Mouse (Mus musculus) adrenal gland, postnatal 36 days (tissue): Measurements from ENCODE around the gene Atmin. TPM values are rescaled to one million over a fixed set of nuclear protein-coding genes. Genes with fewer than 3 reads are reported as not detected.

Experiments used
- DNase-seq, 2 experiments: peaks; one replicate each; pipeline ENCODE4 v3.0.0; 2021; ENCODE audit warnings: mixed read lengths in 1 of 2
- total RNA-seq, 2 experiments: library from RNA; stranded (reverse); gene quantifications; 2 replicates each; pipeline ENCODE4 v1.2.3; 2021

The Atmin gene
- total RNA-seq, 2 experiments from 2014 or later: 23.1 to 24.4 TPM

DNA sequence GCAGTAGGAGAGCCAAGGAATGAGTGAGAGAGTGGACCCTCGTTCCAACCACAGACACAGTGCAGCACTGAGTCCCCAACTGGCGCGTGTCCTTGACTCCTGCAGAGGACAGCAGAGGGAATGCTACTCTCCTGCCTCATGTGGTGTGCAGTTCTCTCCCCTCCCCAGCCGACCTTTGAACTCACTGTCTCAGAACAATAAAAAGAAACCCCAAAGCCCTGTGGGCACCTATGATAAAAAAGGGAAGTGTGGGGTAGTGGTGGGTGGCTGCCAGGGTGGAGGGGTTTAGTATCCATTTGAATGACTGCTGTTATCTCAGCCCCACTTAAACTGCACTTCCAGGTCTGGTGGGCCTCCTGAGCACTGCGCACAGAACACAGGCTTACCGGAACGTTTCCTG is 4.4 kb downstream of the Atmin start:
- DNase-seq: no peak

DNA sequence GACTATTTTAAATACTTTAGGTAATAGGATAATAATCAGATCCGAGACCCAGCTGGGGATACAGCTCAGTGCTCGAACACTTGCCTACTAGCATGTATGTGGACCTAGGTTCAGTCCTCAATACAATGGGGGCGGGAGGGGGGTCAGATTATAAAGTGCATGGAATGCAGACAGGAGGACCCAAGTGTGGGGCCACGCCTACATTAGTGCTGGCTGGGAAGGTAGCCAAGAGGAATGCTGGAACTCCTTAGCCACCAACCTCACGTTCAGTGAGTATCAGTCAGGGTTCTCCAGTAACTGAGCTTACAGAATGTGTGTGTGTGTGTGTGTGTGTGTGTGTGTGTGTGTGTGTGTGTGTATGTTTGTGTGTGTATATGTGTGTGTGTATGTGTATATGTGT is 8.2 kb downstream of the Atmin start:
- peak in 1 of 2 experiments; percentile 19 for DNase-seq

DNA sequence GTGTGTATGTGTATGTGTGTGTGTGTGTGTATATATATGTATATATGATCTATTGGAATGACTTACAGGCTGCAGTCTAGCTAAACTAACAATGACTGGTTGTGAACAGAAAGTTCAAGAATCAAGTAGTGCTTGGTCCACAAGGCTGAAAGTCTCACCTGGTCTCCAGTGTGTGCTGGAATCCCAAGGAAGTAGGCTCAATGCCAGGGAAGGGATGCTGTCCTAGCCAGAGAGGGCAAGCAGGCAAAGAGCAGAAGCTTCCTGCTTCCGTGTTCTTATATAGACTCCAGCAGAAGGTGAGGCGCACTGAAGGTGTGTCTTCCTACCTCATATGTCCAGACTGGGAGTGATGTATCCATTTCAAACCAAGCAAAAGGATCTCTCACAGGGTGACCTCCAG is 8.6 kb downstream of the Atmin start:
- no peak for DNase-seq

DNA sequence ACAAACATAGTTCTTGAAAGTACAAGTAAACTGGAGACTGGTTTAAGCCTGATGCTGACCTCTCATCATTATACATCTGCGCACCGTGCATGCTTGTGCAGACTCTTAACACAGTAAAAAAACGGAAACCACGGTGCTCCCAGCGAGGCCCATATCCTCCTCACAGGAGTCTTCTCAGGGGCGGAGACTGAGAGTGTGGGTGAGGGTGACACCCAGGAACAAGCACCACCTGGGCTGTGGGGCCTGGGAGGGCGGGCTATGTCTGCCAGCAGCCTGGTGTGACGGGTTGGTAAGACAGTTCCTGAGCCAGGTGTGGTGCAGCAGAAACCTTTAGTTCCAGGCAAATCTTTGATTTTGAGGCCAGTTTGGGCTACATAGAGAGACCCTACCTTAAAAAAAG is 9.2 kb downstream of the Atmin start:
- no peak for DNase-seq

DNA sequence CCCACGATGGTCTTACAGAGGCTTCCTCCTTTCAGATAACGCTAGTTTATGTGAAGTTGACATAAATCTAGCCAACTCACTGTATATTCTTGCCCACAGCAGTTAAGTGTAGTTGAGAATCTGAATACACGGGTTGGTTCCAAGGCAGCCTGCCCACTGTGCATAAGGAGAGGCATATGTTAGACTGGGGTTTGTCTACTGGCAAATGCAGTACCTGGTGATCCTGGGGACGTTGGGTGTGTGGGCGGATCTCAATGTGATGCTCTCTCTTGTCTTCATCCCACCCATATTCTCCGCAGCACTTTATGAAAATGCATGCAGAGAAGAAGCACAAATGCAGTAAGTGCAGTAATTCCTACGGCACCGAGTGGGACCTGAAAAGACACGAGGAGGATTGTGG is 11.2 kb downstream of the Atmin start:
- no peak for DNase-seq

DNA sequence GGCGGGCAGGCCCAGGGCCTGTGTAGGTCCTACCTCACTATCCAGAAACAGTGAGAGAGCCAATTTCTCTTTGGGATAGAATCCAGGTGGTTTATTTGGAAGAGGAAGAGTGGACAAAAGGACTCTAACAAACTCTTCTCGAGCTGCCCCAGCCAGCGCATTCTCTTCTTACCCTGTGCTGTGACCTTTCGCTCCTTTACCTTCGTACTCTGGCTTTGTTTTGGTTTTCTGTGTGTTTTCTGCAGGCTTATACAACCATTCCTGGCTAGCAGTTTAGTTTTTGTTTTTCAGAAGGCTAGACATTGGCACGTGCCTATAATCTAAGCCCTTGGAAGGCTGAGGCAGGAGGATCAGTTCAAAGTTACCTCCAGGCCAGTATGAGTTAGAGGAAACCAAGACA is 26.3 kb downstream of the Atmin start:
- no peak for DNase-seq

DNA sequence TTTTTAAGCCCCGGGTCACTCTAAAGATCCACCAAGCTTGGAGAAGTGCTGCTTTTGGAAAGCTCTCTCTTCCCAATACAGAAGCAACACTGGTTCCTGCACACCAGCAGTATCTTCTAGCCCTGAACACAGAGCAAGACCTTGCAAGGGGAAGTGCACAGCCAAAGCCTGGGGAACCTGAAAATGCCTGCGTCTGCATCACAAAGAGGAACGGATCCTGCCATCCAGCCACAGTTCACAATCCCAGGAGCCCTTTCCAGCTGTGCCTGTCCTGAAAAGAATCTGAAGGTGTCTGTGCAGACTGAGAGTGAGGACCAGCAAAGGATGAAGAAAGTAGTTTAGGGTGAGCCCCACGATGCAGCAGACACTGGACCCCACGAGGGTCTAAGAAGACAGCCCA is 31.9 kb downstream of the Atmin start:
- no peak for DNase-seq

DNA sequence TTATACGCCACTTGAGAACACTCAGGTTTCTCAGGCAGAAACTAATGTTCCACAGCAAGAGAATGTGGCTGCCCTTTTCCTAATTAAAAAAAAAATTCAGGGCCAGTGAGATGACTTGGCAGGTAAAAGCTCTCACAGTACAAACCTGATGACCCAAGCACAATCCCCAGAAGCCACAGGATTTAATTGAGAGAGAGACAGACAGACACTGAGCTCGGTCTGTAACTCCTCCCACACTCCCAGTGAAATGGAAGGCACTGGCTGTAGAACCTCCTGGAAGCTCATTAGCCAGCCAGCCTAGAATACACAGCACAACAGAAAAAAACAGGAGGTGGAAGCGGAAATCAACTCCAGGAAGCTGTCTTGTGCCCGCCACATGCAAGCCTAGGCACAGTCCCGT is 32.4 kb downstream of the Atmin start:
- DNase-seq: no peak

DNA sequence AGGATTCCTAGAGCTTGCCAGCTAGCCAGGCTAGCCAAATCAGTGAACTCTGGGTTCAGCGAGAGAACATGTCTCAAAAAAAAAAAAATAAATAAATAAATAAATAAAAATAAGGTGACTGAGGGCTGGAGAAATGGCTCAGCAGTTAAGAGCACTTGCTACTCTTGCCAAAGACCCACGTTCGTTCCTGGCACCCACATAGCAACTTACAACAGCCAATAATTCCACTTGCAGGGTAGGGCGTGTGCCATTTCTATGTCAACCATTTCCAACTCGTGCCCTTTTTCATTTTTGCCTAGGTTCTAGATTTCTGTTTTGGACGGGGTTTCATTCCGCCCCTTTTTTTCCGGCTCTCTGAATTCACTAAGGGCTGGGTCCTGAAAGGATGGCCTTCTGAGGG is 34.9 kb downstream of the Atmin start:
- no peak for DNase-seq

DNA sequence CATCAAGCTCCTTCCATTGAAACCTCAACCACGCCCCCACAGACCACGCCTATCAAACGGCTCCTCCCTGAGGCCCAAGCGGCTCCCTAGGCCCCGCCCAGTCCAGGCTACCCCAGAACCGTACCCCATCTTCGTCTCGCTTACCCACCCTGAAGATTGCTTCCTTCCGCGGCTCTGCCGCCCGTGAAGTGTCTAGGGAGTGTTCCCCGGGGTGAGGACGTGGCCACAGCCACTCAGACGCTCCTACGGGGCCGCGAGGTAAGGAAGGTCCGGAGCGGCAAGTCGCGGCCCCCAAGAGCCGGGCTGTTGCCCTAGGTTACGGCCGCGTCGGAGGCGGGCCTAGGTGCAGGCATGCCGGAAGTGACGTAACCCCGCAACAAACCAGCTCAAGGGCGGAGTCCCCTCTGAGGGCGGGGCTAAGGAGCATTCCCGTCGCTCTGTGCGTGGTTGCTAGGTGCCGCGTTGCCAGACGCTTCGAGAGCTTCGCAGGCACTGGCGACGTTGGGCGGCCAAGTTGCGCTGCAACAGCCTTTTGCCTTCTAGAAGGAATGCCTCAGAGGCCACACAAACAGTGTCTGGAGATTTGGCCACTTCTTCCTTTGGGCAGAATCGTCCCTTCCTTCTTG is 35.6 kb downstream of the Atmin start, which contains the start of gene 1700030J22Rik:
1700030J22Rik (minus strand) TSS at position 329 of the 626 bp plus-strand sequence.
- DNase-seq: peak; percentile 99

DNA sequence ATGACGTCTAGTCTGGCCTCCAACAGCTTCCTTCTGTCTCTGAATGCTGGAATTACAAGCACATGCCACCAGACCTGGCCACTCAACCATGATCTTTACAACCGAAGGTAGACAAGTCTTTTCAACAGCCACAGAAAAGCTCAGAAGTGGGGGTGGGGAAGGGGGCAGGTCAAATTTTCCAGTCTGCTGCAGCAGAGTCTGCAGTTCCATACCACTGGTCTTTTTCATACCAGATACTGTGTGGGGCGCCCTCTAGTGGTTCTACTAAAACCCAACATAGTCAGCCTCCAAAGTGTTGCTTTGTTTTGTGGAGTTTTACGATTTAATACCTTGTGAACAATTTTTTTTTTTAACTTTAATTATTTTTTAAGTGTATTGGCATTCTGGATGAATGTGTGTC is 36.9 kb downstream of the Atmin start:
- peak; percentile 47 to 72 for DNase-seq

DNA sequence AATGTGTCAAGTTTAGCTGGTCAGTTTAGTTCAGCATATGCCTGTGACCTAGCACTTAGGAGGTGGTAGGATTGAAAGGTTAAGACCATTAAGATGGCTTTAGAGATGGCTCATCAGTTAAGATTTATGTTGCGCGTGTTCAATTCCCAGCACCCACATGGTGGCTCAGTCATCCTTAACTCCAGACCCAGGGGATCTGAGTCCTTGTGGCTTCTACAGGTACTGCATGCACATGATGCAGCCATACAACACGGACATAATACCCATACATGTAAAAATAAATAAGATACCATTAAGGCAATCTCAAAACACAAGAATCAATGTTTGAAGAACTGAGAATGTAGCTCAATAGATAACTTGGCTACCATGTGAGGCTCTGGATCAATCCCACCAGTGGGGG is 46.6 kb downstream of the Atmin start:
- no peak for DNase-seq

DNA sequence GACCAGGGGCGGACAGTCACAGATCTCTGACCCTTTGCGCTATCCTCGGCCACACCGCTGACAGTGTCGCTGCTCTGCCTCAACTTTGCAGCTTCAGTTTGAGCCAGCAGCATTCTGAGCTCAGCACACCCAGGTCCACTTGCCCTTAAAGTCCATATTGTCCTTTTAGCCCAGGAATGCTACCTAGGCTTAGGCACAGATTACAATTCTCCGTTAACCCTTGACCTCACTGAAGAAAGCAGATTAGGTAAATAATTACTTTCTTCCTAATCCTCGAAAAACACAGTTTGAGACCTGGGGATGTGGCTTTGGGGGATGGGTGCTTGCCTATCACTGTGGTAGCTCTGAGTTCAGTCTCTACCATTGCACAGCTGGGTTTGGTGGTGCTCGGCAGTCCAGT is 48.0 kb downstream of the Atmin start:
- no peak for DNase-seq

DNA sequence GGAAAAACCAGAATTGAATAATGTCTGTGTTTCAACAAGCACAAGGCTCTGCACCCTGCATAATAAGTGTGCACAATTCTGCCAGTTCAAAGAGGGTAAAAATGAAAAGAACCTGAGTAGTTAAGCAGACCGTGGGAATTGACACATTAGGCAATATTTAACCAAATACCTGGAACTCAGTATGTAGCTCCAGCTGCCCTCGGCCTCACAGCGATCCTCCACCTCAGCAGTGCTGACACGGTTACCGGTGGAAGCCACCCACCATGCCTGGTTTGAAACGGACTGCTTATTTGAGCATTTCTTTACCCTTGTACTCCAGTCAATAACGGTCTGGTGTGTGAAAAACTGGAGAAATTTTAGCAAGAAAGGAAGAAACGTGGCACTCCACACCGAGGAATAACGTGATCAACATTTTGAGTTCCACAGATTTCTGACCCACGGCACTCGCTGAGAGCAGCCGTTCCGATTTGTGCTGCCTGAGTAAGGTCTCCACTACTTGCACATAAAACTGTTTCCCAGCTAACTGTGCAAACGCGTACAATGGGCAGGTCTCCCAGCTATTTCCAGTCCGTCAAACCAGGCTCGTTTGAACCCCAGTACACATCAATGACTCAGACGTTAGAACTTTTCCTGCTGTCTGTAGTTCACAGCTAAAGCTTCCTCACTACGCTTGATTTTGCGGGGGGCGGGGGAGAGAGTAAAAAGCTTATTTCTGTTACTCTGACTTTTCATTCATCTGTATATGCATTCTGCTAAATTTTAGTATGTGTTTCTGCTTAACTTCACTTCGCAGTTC is 49.2 kb downstream of the Atmin start:
- peak; percentile 37 to 39 for DNase-seq

DNA sequence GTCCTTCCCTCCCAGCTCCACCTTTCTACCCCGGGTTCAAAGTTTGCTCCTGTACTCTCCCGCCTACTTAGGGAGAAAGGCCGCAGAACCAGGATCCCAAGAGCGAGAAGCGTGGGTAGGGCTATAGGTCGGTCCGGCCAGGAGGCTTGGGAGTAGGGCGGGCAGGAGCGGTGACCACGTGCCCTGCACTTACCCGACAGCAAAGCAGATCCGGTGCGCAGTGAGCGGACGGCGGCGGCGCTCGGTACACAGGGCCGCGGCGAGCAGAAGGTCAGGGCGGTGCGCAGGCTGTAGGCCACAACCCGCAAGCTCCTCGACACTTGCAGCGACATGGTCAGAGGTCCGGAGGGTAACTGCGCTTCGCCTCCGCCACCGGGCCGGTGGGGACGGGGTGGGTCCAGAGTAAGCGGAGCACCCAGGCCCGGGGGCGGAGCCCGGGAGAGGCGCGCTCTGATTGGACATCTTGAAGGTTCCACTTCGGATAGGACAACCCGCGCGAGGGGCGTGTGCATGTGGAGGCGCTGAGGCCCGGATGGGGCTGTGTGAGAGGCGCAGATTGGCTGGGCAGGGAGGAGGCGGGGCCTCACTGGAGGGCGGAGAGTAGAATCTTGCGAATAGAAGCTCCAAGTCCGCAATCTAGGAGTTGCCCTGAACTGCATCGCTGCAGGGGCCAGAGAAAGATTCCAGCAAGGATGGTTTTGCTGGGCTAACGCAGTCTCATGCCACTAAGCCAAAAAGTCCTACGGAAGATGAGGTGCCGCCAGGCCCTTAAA is 50.1 kb downstream of the Atmin start, which contains the start of gene Gcsh:
Gcsh (minus strand) TSS at position 443 of the 773 bp plus-strand sequence.
- peak; percentile 100 for DNase-seq

DNA sequence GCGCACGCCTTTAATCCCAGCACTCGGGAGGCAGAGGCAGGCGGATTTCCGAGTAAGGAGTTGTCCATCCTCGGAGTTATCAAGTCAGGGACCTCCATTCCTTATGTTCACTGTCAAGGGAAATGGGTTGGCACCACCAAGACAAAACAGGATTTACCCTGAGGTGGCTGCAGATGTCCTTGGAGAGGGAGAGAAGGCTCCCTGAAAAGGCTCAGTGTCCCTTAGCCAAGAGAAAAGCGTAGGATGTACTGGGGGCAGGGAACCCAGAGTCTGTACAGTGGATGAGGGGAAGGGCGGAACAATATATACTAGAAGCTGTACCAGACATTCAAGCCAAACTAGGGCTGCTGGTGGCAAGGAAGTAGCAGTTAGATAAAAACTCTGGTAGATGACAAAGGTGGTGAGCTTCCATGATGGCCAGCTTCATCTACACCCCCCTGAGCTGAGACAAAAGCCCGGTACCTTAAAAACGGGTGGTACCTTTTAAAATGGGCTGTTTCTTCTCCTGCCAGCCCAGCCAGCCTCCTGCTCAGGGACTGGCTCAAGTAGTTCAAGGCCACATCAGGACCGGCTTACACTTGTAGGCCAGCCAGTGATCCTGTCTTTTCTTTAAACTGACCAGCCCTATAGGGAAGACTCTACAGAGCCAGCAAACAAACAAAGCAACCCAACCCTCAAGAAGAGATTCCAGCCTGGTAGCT is 51.0 kb downstream of the Atmin start:
- DNase-seq: no peak

Other genes starting within 250 kb of the Atmin start
- 10 to 100 TPM in 1 of 2 experiments, 1 to 10 TPM in 1; 7.3 to 10.3 TPM for gene Cdyl2, start 210.4 kb upstream of the Atmin start, total RNA-seq
- 10 to 100 TPM; 54.0 to 60.9 TPM for gene Cmc2, start 21.9 kb upstream of the Atmin start, total RNA-seq
- 1 to 10 TPM; 6.1 TPM for gene Cenpn, start 21.7 kb upstream of the Atmin start, total RNA-seq
- 1 to 10 TPM; 1.2 to 2.7 TPM for gene 1700030J22Rik, start 35.6 kb downstream of the Atmin start, total RNA-seq
- 100 to 1,000 TPM; 125 to 176 TPM for gene Gcsh, start 50.1 kb downstream of the Atmin start, total RNA-seq
- 1 to 10 TPM; 1.3 to 3.7 TPM for gene Pkd1l2, start 139.1 kb downstream of the Atmin start, total RNA-seq
- under 1 TPM; 0.30 to 0.79 TPM for gene Bco1, start 152.5 kb downstream of the Atmin start, total RNA-seq
- 10 to 100 TPM; 11.4 to 13.0 TPM for gene Gan, start 214.7 kb downstream of the Atmin start, total RNA-seq